ENCODE assay signal across 13 mouse cellular contexts in genomic region chr5:106996539-106997244, GRCm38 (mm10). TPM values are rescaled to one million over a fixed set of nuclear protein-coding genes. Genes with fewer than 3 reads are reported as not detected.
DNase-seq lines count a peak whose midpoint lies in the region; ATAC-seq lines count a peak whose summit lies in the region.
"Had no signal": no experiment of that assay in that cellular context is flagged by ENCODE, and none has a peak within 500 bp of the region (broad histone marks: within the 10 kb centered on the region; RNA-seq: fewer than 3 reads in every experiment).

No protein-coding gene starts in this region.

- peak; percentile 49 for DNase-seq in embryo, embryonic 10 days (ENCODE audit: low spot score)
- DNase-seq in embryo, embryonic 11 days, result no peak
- no peak for DNase-seq in heart, adult 8-10 months (ENCODE audit: low spot score)
- DNase-seq in 3T3-L1 (ENCODE audit: low read depth, low spot score), result peak; percentile 22
- peak; percentile 54 for DNase-seq in limb, embryonic 10.5 days (ENCODE audit: low spot score)
- DNase-seq in left cerebral cortex, adult 9 months (ENCODE audit: low spot score in 2 of 2), result no peak
- DNase-seq: thymus, adult 18-20 months had no signal

- no peak overlapping the region for H3K4me3 ChIP-seq in heart, embryonic 15.5 days
- no peak overlapping the region for H3K4me3 ChIP-seq in limb, embryonic 10.5 days
- H3K4me3 ChIP-seq in midbrain, embryonic 15.5 days, result no peak overlapping the region
- H3K4me3 ChIP-seq: forebrain, embryonic 13.5 days; hindbrain, embryonic 15.5 days; layer of hippocampus, adult 2 months had no signal

- no peaks in the 10 kb centered on the region for H3K9me3 ChIP-seq in heart, embryonic 15.5 days (replicated peaks)
- no peaks in the 10 kb centered on the region for H3K9me3 ChIP-seq in limb, embryonic 10.5 days (replicated peaks)
- no peaks in the 10 kb centered on the region for H3K9me3 ChIP-seq in midbrain, embryonic 15.5 days
- H3K9me3 ChIP-seq: forebrain, embryonic 13.5 days; hindbrain, embryonic 15.5 days had no signal

- H3K4me1 ChIP-seq in heart, embryonic 15.5 days (replicated peaks), result peaks cover 20% of the 10 kb centered on the region
- peaks cover 34% of the 10 kb centered on the region for H3K4me1 ChIP-seq in limb, embryonic 10.5 days
- peaks cover 2% of the 10 kb centered on the region; the same call in 1 of the 2 replicates for H3K4me1 ChIP-seq in midbrain, embryonic 15.5 days
- H3K4me1 ChIP-seq: forebrain, embryonic 13.5 days had no signal

- H3K36me3 ChIP-seq in heart, embryonic 15.5 days, result no peaks in the 10 kb centered on the region
- no peaks in the 10 kb centered on the region for H3K36me3 ChIP-seq in limb, embryonic 10.5 days
- no peaks in the 10 kb centered on the region for H3K36me3 ChIP-seq in midbrain, embryonic 15.5 days (replicated peaks)
- H3K36me3 ChIP-seq: hindbrain, embryonic 15.5 days had no signal

- ATAC-seq in heart, embryonic 15.5 days (replicated peaks; ENCODE audit: insufficient number of reproducible peaks, insufficient read depth, low FRiP score, low read depth), result no peak
- no peak for ATAC-seq in midbrain, embryonic 15.5 days (replicated peaks)
- ATAC-seq: forebrain, embryonic 13.5 days had no signal

- H3K27me3 ChIP-seq in heart, embryonic 15.5 days, result no peaks in the 10 kb centered on the region
- H3K27me3 ChIP-seq in limb, embryonic 10.5 days (ENCODE audit: low read depth, poor library complexity, severe bottlenecking), result 0 out of 2 replicates have a peak, but pooled peaks cover 3% of the 10 kb centered on the region
- no peaks in the 10 kb centered on the region for H3K27me3 ChIP-seq in midbrain, embryonic 15.5 days (replicated peaks)
- H3K27me3 ChIP-seq: hindbrain, embryonic 15.5 days; Patski had no signal

- WGBS in heart, embryonic 15.5 days, result 70% methylated on average over 7 of the region's 7 CpGs
- WGBS in limb, embryonic 10.5 days, result 49% methylated on average over 7 of the region's 7 CpGs
- 80% methylated on average over 7 of the region's 7 CpGs for WGBS in midbrain, embryonic 15.5 days

- no peak overlapping the region for H3K4me2 ChIP-seq in heart, embryonic 15.5 days
- H3K4me2 ChIP-seq in midbrain, embryonic 15.5 days, result no peak overlapping the region
- H3K4me2 ChIP-seq: forebrain, embryonic 13.5 days; hindbrain, embryonic 15.5 days had no signal

- peak overlapping the region; percentile 35; the same call in 1 of the 2 replicates for H3K27ac ChIP-seq in heart, embryonic 15.5 days
- H3K27ac ChIP-seq in limb, embryonic 10.5 days, result peak overlapping the region; percentile 77
- H3K27ac ChIP-seq in midbrain, embryonic 15.5 days, result no peak overlapping the region
- H3K27ac ChIP-seq: forebrain, embryonic 13.5 days; hindbrain, embryonic 15.5 days; layer of hippocampus, adult 2 months had no signal

- H3K9ac ChIP-seq in heart, embryonic 15.5 days, result no peak overlapping the region
- no peak overlapping the region for H3K9ac ChIP-seq in midbrain, embryonic 15.5 days
- H3K9ac ChIP-seq: forebrain, embryonic 13.5 days; hindbrain, embryonic 15.5 days had no signal

RNA-seq across cellular contexts. Expression of gene Cdc7, which starts 32.6 kb away (rescaled TPM):
- 20.3 and 25.2 TPM in 2 replicates for polyA plus RNA-seq in heart, embryonic 15.5 days (2015; fragmentation: Nextera tagmentation; extraction: Ambion mirVana)
- total RNA-seq in heart, adult 8-10 months (2022), result under 1 TPM; 0.28 to 0.76 (median 0.42) TPM
- 58.5 and 67.8 TPM in 2 replicates for polyA plus RNA-seq in limb, embryonic 10.5 days (2016; fragmentation: Nextera tagmentation; extraction: Ambion mirVana)
- polyA plus RNA-seq in midbrain, embryonic 15.5 days (2015; fragmentation: Nextera tagmentation; extraction: Ambion mirVana), result 48.1 and 49.3 TPM in 2 replicates

Comparison
In these comparisons a context has a peak if more than half of its experiments do, and no peak if none do; other contexts are left out.
1. DNase-seq: peak in embryo, embryonic 10 days (single experiment), 3T3-L1 (single experiment) and limb, embryonic 10.5 days (single experiment); none in embryo, embryonic 11 days (single experiment), heart, adult 8-10 months (single experiment) and left cerebral cortex, adult 9 months (0 of 2).